Mouse (Mus musculus): Measurements from ENCODE around the gene Tyro3.

Gene Tyro3

DNA sequence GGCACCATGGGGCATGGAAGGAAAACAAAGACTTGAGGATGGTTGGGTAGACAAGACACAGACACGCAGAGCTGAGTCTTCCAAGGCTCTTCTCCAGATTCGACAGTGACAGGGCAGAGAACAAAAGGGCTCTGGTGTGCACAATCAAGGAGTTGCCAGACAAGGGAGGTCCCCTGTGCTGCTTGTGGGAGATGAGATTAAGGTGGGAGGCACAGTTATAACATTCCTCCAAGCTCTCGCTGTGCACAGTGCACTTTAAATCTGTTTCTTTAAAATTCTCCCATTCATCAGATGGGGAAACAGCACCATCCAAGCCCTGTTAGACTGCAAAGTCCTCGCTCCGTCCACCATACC, 6.7 kb downstream of the Tyro3 start:
- no peak for DNase-seq (ENCODE audit: low read depth in 1 of 2, low spot score in 2 of 2)

DNA sequence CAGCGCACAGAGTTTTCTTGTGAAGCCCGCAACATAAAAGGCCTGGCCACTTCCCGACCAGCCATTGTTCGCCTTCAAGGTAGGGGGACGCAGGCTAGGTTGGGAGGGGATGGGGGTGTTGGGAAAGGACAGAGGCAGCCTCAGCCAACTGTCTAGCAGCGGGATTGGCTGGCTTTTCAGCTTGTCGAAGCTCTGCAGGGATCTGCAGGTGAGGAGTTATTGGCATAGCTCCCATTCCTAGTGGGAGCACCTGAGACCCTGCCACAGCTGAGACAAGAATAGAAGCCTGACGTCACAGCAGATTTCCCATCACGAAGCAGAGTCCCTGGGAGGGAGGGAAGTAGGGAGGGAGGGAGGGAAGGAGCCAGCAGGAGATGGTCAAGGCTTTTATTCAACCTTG, 7.2 kb downstream of the Tyro3 start:
- DNase-seq (ENCODE audit: low read depth in 1 of 2, low spot score in 2 of 2), result no peak

DNA sequence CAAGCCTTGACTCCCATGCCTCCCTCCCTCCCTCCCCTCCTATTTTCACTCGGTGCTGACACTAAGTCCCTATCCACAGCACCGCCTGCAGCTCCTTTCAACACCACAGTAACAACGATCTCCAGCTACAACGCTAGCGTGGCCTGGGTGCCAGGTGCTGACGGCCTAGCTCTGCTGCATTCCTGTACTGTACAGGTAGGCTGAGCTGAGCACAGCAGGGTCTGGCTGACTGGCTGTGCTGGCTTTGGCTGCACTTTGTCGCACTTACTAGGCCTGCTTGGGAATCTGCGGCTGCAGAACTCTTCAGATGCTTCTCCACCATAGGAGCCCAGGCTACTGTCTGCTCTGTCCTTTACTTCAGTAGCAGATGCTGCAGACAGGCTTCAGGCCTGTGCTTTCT, 8.0 kb downstream of the Tyro3 start:
- no peak for DNase-seq (ENCODE audit: low read depth in 1 of 2, low spot score in 2 of 2)

DNA sequence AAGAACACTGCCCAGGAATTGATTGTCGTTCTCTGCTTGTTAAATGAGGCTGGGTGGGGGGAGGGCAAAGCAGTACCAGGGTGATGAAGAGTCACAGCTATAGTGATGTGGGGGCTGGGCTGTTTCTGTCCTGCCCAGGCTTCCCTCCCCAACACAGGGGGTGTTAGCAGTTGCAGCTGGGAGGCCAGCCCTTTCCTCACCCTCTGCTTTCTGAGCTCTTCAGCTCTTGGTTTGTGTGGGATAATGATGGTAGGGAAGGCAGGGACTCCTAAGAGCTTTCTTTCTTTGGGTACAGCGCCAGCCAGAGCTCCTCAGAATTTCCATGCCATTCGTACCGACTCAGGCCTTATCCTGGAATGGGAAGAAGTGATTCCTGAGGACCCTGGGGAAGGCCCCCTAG, 10.9 kb downstream of the Tyro3 start:
- no peak for DNase-seq (ENCODE audit: low read depth in 1 of 2, low spot score in 2 of 2)

DNA sequence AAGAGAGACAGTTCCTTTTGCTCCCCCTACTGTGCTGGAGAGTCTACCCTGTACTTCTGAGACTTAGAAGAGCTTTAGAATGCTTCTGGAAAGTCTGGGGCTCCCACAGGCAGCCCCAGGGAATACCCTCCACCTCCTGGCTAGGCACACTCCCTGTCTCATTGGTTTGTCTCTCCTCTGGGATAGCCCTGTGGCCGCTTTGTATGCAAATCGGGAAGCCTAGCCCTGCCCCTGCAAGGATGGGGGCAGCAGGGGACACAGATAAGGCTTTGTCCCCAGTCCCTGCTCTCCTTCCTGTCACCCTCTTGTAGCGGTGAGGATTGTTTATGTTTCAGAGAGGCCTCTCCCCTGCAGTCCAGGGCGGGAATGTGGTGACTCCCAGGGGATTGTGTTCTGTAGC, 11.3 kb downstream of the Tyro3 start:
- no peak for DNase-seq (ENCODE audit: low read depth in 1 of 2, low spot score in 2 of 2)

DNA sequence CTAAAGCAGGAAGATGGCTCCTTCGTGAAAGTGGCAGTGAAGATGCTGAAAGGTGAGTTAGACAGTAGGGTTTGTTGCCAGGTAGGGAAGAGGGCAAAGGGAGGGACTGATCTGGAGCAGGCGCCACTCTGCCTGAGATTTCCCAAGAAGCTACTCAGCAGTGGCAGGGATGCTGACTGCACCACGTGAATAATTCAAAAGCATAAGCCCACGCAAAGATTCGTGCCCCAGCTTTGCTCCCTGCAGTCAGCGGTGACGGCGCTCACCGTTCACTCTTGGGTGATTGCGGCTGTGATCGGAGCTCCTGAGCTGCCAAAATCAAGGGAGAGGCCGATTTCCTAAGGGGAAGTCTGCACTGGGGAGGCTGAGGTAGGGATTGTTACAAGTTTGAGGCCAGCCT, 13.4 kb downstream of the Tyro3 start:
- no peak for DNase-seq (ENCODE audit: low read depth in 1 of 2, low spot score in 2 of 2)

DNA sequence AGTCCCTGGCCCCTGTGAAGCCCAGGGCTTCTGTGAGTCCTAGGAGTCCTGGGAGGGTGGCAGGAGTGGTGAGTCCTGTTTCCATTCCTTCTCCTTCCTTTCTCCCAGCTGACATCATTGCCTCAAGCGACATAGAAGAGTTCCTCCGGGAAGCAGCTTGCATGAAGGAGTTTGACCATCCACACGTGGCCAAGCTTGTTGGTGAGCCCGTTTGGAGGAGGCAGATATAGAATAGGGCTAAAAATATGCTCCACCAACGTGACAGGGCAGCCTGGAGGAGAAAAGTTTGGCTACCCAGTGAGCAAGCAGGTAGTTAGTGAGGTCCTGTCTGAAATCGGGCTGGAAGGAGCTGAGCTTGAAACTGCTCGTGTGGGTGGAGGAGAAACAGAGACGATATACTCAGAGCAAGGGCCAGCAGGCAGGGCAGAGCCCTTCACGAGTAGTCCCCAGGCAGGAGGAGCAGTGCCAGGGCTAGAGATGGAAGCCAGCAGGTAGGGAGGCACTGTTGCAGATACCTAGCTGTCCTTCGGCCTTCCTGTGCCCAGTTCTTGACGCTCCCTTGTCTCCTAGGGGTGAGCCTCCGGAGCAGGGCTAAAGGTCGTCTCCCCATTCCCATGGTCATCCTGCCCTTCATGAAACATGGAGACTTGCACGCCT, 14.1 kb downstream of the Tyro3 start:
- DNase-seq (ENCODE audit: low read depth in 1 of 2, low spot score in 2 of 2), result no peak

DNA sequence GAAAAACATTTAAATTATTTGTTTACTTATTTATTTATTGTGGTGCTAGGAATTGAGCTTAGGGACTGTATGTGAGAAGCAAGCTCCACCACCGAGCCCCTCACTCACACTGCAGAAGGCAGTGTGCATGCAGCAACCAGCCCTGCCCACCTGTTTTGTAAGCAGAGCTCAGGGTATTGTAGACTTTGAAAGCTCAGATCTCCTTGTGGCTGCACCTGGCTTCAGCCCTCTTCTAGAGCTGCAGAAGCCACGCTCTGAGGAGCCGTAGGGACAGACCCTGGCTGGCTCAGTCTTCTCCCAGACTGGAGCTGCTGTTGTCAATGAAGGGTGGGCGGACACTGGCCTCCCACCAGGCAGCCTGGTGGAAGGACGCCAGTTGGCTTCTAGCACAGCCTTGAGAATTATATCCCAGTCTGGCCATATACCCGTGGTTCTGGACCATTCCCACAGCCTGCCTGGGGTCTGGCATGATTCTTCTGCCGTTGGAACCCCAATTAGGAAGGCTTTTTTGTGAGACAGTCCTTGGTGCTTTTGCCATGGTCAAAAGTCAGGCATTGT, 16.9 kb downstream of the Tyro3 start:
- no peak for DNase-seq (ENCODE audit: low read depth in 1 of 2, low spot score in 2 of 2)

DNA sequence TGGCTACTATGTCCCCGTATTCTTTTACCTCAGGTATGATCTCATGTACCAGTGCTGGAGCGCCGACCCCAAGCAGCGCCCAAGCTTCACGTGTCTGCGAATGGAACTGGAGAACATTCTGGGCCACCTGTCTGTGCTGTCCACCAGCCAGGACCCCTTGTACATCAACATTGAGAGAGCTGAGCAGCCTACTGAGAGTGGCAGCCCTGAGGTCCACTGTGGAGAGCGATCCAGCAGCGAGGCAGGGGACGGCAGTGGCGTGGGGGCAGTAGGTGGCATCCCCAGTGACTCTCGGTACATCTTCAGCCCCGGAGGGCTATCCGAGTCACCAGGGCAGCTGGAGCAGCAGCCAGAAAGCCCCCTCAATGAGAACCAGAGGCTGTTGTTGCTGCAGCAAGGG, 19.1 kb downstream of the Tyro3 start:
- no peak for DNase-seq (ENCODE audit: low read depth in 1 of 2, low spot score in 2 of 2)

DNA sequence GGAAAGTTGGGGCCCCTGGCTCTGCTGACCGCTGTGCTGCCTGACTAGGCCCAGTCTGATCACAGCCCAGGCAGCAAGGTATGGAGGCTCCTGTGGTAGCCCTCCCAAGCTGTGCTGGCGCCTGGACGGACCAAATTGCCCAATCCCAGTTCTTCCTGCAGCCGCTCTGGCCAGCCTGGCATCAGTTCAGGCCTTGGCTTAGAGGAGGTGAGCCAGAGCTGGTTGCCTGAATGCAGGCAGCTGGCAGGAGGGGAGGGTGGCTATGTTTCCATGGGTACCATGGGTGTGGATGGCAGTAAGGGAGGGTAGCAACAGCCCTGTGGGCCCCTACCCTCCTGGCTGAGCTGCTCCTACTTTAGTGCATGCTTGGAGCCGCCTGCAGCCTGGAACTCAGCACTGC, 19.5 kb downstream of the Tyro3 start:
- DNase-seq (ENCODE audit: low read depth in 1 of 2, low spot score in 2 of 2), result no peak

DNA sequence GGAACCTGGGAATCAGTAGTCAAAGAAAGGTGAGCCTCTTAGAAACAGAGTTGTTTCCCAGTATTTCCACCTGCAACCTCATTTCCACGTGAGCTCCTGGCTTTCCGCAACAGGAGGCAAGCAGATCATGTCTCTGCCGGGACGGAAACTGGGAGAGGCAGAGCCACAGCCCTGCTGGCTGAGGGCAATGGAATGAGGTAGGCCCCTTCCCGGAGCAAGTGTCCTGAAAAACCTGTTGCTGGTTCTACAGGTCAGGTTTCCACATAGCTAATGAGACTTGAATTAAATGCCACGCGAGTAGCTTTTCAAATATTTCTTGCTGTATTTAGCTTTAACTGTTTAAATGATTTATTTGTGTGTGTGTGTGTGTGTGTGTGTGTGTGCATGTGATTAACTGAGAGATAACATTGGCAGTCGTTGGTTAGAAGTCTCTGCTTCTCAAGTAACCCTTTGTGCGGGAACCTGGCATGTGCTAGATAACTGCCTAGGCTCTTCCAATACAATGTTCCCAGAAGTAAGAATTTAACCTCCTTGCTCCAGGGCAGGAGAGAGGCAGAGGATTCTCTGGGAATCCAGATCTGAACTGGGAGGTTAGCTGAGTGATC, 21.2 kb downstream of the Tyro3 start:
- no peak for DNase-seq (ENCODE audit: low read depth in 1 of 2, low spot score in 2 of 2)

DNA sequence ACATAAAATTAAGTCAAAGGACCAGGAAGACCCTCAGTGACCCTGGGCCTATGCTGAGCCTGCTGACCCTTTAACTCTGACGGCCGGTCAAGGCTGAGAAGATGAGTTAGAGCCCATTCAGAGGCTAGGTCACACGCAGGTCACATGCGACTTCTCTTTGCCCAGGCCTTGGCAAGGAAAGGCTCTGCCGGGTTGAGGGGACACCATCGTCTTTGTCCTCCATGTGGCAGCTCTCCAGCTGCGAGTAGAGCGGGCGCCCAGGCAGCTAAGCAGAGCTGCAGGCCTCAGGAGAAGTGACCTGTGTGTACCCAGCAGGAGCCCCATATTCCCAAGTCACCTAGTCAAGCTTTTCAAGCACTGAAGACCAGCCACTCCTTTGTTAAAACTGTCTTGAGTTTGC, 23.6 kb downstream of the Tyro3 start:
- no peak for DNase-seq (ENCODE audit: low read depth in 1 of 2, low spot score in 2 of 2)

DNA sequence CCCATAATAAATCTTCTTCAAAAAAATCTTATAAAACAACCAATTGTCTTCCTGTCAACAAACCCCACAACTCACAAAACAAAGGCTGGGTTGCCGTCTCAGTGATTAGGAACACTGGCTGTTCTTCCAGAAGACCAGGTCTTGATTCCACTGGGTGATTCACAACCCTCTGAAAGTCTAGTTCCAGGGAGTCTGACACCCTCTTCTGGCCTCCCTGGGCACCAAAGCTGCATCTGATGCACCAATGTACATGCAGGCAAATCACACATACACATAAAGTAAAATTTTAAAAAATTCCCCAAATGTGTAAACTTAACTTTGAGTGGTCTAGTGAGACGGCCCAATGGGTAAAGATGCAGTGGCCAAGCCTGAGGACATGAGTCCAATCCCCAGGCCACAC, 33.0 kb downstream of the Tyro3 start:
- no peak for DNase-seq (ENCODE audit: low read depth in 1 of 2, low spot score in 2 of 2)

DNA sequence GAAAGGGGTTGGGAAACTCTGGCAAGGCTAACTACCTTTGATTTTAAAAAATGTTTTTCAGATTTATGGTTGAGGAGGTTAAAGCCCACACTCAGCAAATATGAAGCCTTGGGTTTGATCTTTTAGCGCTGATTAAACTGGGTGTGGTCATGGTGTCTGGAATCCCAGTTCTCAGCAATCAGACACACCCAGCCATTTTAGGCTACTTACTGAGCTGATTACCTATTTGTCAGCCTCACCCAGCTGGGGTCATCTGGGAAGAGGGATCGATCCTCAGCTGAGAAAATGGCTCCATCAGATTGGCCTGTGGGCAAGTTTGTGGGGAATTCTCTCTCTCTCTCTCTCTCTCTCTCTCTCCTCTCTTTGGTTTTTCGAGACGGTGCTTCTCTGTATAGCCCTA, 36.7 kb downstream of the Tyro3 start:
- no peak for DNase-seq (ENCODE audit: low read depth in 1 of 2, low spot score in 2 of 2)

DNA sequence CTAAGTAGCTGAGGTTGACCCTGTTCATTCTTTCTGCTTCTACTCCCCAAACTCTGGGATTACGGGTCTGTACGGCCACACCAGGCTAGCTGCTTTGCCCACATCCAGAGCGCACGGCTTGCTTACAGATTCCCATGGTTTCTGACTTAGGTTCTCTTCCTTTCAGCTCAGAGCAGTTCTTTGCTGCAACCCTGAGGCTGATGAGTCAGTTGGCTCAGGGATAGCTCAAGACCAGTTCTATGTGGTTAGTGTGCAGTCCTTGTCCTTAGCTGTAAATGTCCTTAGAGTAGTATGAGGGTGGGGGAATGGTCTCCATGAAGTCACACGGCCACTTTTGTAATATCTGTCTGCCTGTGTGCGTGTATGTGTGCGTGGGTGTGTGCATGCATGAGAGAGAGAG, 40.1 kb downstream of the Tyro3 start:
- DNase-seq (ENCODE audit: low read depth in 1 of 2, low spot score in 2 of 2), result no peak

DNA sequence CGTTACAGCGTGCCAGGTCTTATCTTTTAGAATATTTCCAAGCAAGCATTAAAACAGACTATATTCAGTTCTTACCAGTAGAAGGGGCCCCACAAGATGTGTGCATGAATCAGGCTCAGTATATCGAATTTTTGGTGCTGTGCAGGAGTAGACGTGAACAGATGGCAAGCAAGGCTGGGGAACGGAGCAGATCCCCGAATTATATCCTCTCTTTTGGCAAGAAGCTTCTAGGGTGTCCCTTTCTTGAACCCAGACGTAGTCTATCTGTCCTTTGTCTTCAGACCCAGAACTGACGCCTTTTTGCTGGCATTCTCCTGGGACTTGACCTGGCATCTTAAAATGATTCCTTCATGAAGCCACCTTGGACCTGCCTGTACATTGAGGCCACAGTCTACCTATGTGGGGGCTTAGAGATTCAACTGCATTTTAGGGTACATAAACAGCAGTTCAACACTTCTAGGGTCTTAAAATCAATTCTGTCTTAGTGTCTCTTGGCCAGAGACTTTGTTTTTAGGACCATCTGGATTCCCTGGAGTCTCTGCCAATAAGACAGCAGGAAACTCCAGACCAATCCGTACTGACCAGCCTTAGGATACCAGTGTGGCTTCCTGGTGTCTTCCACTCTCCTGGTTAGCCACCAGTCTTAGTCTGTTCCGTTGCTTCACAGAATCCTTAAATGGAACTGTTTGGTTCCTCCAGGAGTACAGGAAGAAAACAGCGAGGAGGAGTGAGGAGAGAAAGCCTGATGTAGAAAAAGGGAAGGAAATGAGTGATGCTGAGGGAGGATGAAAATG, 41.0 kb downstream of the Tyro3 start:
- DNase-seq (ENCODE audit: low read depth in 1 of 2, low spot score in 2 of 2), result no peak

DNA sequence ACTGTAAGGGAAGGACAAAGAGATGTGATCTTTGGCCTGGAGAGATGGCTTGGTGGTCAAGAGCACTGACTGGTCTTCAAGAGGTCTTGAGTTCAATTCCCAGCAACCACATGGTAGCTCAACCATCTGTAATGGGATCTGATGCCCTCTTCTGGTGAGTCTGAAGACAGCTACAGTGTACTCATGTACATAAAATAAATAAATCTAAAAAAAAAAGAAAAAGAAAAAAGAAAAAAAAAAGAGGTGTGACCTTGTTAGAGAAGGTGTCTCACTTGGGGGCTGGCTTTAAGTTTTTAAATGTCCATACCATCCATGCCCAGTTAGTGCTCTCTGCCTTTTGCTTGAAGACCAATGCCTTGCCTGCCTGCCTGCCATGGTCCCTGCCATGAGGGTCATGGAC, 42.5 kb downstream of the Tyro3 start:
- no peak for DNase-seq (ENCODE audit: low read depth in 1 of 2, low spot score in 2 of 2)

DNA sequence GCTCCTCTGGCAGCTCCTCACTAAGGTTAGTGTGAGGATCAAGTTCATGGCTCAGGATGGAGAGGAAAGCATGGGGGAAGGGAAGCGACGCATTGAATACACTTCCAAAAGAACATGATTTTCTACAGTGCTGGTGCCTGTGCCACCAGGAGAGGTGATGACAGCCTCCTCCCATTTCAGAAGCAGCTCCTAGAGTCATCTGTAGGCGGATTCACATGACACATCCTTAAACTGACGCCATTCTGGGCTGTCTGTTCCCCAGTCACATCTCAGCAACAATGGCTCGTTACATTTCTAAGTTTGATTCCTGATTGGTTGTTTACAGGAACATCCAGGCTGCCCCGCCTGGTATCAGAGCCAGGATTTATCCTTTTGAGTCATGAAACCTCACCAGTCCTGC, 44.5 kb downstream of the Tyro3 start:
- DNase-seq (ENCODE audit: low read depth in 1 of 2, low spot score in 2 of 2), result no peak

DNA sequence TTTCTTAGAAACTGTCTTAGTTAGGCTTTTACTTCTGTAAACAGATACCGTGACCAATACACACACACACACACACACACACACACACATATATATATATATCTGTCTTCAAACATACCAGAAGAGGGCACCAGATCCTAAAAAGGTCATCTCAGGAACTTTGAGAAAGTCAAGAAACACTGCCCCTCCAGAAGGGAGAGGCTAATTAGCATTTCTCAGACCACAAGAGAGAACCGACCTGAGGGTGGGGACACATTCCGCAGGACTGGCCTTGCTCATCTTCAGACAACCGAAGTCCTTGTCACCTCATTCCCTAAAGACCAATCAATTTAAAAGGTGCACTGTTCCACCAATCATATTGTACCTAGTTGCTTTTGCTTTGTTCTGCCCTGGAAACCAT, 46.0 kb downstream of the Tyro3 start:
- no peak for DNase-seq (ENCODE audit: low read depth in 1 of 2, low spot score in 2 of 2)

DNA sequence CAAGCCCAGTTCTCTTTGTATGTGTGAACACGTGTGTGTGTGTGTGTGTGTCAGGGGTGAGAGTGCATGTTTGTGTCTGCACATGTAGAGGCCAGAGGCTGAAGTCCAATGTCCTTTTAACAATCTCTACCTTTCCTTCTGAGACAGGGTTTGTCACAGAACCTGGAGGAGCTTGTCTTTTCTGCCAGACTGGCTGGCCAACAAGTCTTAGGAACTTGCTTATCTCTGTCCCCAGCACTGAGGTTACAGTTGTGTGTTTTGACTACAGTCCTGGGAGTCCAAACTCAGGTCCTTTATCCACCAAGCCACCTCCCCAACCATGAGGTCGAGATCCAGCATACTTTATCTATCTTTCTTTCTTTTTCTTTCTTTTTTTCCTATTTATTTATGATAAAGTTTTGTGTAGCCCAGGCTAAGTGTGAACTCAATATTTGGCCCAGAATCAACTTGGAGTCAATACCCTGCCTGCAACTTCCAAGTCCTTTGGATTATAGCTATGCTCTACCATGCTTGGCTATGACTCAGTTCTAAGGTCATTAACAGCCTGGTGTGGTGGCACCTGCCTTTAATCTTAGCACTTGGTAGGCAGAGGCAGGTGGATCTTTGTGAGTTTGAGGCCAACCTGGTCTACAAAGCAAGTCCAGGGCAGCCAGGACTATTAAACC, 48.5 kb downstream of the Tyro3 start:
- DNase-seq (ENCODE audit: low read depth in 1 of 2, low spot score in 2 of 2), result no peak

DNA sequence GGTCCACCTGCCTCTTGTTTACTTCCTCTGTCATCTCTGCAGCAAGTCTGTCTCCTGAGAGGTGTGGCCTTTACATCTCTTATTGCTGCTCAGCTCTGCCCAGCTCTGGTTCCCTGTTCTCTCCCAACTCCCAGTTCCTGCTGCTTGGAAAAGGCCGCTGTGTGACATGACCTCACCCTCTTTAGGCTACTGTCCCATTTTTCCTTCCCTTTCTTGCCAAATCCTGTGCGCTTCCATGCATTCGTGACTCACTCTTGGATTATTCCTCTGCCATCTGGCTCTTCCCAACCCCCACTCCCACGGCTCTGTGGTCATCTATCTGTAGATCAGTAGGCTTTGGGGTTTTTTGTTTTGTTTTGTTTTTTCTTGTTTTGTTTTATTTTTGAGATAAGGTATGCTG, 49.4 kb downstream of the Tyro3 start:
- no peak for DNase-seq (ENCODE audit: low read depth in 1 of 2, low spot score in 2 of 2)

DNA sequence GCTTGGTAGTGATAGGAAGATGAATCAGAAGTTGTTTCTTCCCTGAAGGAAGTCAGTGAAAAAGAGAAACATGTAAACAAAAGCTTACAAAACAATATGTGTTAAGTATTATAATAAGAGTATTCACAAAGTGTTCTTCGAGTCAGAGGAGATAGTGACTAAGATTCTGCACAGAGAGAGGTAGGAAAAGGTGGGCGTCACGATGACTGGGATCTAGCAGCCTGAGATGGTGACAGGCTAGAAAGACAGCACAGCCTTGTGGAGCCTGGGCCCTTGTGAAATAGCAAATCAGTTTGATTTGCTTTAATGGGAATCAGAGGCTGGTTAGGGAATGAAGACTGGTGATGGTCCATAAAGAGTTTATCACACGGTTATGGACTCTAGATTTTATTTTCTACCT, 56.3 kb downstream of the Tyro3 start:
- no peak for DNase-seq (ENCODE audit: low read depth in 1 of 2, low spot score in 2 of 2)
